Mouse (Mus musculus) gastrocnemius, postnatal 10 days (tissue): ENCODE data around the gene Numbl. TPM values are rescaled to one million over a fixed set of nuclear protein-coding genes. Genes with fewer than 3 reads are reported as not detected.

ENCODE experiments used
- DNase-seq: peaks from one replicate; pipeline ENCODE4 v3.0.0; 2021; ENCODE audit warnings: mixed read lengths
- total RNA-seq, 2 experiments: library from RNA; stranded (reverse); gene quantifications; 2 replicates each; pipeline ENCODE4 v1.2.3; 2021

Gene Numbl
- total RNA-seq, 2 experiments from 2014 or later: 14.7 to 17.0 TPM

- peak; percentile 70 for DNase-seq
Measured at GRCm38 (mm10) chr7:27325697-27326096, 67.5 kb downstream of the Numbl start.

- DNase-seq: no peak
Measured at GRCm38 (mm10) chr7:27326101-27326880, 68.1 kb downstream of the Numbl start.

GRCm38 (mm10) chr7:27327500-27327899, 69.3 kb downstream of the Numbl start:
- DNase-seq: no peak

- DNase-seq: no peak
Measured at GRCm38 (mm10) chr7:27328161-27328560, 69.9 kb downstream of the Numbl start.

GRCm38 (mm10) chr7:27328648-27329047, 70.4 kb downstream of the Numbl start:
- DNase-seq: peak; percentile 80

GRCm38 (mm10) chr7:27329326-27329947, 71.2 kb downstream of the Numbl start:
- DNase-seq: peak; percentile 95

- no peak for DNase-seq
Measured at GRCm38 (mm10) chr7:27329981-27330380, 71.7 kb downstream of the Numbl start.

GRCm38 (mm10) chr7:27330709-27331540, 72.7 kb downstream of the Numbl start:
- peak; percentile 92 for DNase-seq

GRCm38 (mm10) chr7:27331541-27331851, 73.3 kb downstream of the Numbl start:
- peak; percentile 43 for DNase-seq

Other genes starting within 250 kb of the Numbl start
- gene Cyp2a12, start 229.4 kb upstream of the Numbl start, total RNA-seq: under 1 TPM in 1 of 2 experiments, not detected in 1; 0.20 TPM
- gene Cyp2f2, start 138.5 kb upstream of the Numbl start, total RNA-seq: under 1 TPM in 1 of 2 experiments, not detected in 1; 0.28 TPM
- not detected for gene Cyp2t4, start 104.7 kb upstream of the Numbl start, total RNA-seq
- 10 to 100 TPM; 83.9 to 91.4 TPM for gene Egln2, start 91.6 kb upstream of the Numbl start, total RNA-seq
- gene Rab4b, start 79.5 kb upstream of the Numbl start, total RNA-seq: 10 to 100 TPM; 22.7 to 25.2 TPM
- not detected for gene Gm21983, start 77.3 kb upstream of the Numbl start, total RNA-seq
- not detected for gene Mia, start 77.3 kb upstream of the Numbl start, total RNA-seq
- 10 to 100 TPM in 1 of 2 experiments, 1 to 10 TPM in 1; 9.2 to 13.3 TPM for gene BC024978, start 62.7 kb upstream of the Numbl start, total RNA-seq
- gene Snrpa, start 62.2 kb upstream of the Numbl start, total RNA-seq: 10 to 100 TPM; 38.8 to 42.1 TPM
- 1 to 10 TPM; 4.3 to 6.3 TPM for gene Itpkc, start 29.8 kb upstream of the Numbl start, total RNA-seq
- gene Coq8b, start 25.4 kb upstream of the Numbl start, total RNA-seq: 1 to 10 TPM; 4.2 to 6.4 TPM
- 100 to 1,000 TPM; 131 to 165 TPM for gene Ltbp4, start 79.3 kb downstream of the Numbl start, total RNA-seq
- 1 to 10 TPM; 6.1 to 8.1 TPM for gene Shkbp1, start 97.6 kb downstream of the Numbl start, total RNA-seq
- gene Gm20479, start 99.0 kb downstream of the Numbl start, total RNA-seq: not detected
- under 1 TPM; 0.20 to 0.28 TPM for gene Sptbn4, start 189.3 kb downstream of the Numbl start, total RNA-seq
- gene Blvrb, start 189.5 kb downstream of the Numbl start, total RNA-seq: 10 to 100 TPM; 20.5 to 25.0 TPM
- gene Sertad3, start 215.3 kb downstream of the Numbl start, total RNA-seq: 10 to 100 TPM in 1 of 2 experiments, 1 to 10 TPM in 1; 9.0 to 13.0 TPM
- gene Sertad1, start 228.5 kb downstream of the Numbl start, total RNA-seq: 10 to 100 TPM; 10.6 to 14.4 TPM
- gene Prx, start 240.9 kb downstream of the Numbl start, total RNA-seq: 10 to 100 TPM; 34.6 to 48.7 TPM